Comparison of ENCODE assay signal across 18 mouse cellular contexts in genomic region chr14:98990636-98991035, GRCm38 (mm10). TPM values are rescaled to one million over a fixed set of nuclear protein-coding genes. Genes with fewer than 3 reads are reported as not detected.
"Had no signal": no experiment of that assay in that cellular context is flagged by ENCODE, and none has a peak within 500 bp of the region (broad histone marks: within the 10 kb centered on the region; RNA-seq: fewer than 3 reads in every experiment).

No protein-coding gene starts in this region.

- H3K27me3 ChIP-seq: megakaryocyte, embryonic 14.5 days; midbrain, embryonic 13.5 days; midbrain, embryonic 15.5 days; neural tube, embryonic 12.5 days; stomach, embryonic 15.5 days had no signal

- H3K4me3 ChIP-seq: megakaryocyte, embryonic 14.5 days; midbrain, embryonic 13.5 days; midbrain, embryonic 15.5 days; neural tube, embryonic 12.5 days; stomach, embryonic 15.5 days had no signal

- ATAC-seq: liver, postnatal 0 days; midbrain, embryonic 13.5 days; midbrain, embryonic 15.5 days had no signal

- DNase-seq: liver, postnatal 0 days; lung, adult 2 months; lung, postnatal 14 days; lung, postnatal 36 days; right cerebral cortex, postnatal 14 days; thymus, adult 2 months; thymus, postnatal 25 days; thymus, postnatal 4 days had no signal

- H3K4me1 ChIP-seq: megakaryocyte, embryonic 14.5 days; midbrain, embryonic 13.5 days; midbrain, embryonic 15.5 days; neural tube, embryonic 12.5 days; stomach, embryonic 15.5 days had no signal

- H3K36me3 ChIP-seq: midbrain, embryonic 13.5 days; midbrain, embryonic 15.5 days; neural tube, embryonic 12.5 days; stomach, embryonic 15.5 days had no signal

- H3K9me3 ChIP-seq: midbrain, embryonic 13.5 days; midbrain, embryonic 15.5 days; neural tube, embryonic 12.5 days; stomach, embryonic 15.5 days had no signal

- H3K4me2 ChIP-seq: midbrain, embryonic 11.5 days; midbrain, embryonic 13.5 days; midbrain, embryonic 15.5 days; neural tube, embryonic 12.5 days; stomach, embryonic 15.5 days had no signal

- H3K9ac ChIP-seq: liver, postnatal 0 days; midbrain, embryonic 13.5 days; midbrain, embryonic 15.5 days; neural tube, embryonic 12.5 days; stomach, embryonic 15.5 days had no signal

- H3K27ac ChIP-seq: macrophage; midbrain, embryonic 13.5 days; midbrain, embryonic 15.5 days; neural tube, embryonic 12.5 days; stomach, embryonic 15.5 days; stomach, postnatal 0 days had no signal

RNA-seq across cellular contexts. Expression of gene Rpl36a-ps1, which starts 3.5 kb away (rescaled TPM):
- polyA plus RNA-seq: lung, adult 2 months; midbrain, embryonic 15.5 days; neural tube, embryonic 12.5 days; spleen, adult 2 months; testis, adult 2 months; thymus, adult 2 months had no signal
